Mouse (Mus musculus): ENCODE data around the gene Tnrc6c.

DNA sequence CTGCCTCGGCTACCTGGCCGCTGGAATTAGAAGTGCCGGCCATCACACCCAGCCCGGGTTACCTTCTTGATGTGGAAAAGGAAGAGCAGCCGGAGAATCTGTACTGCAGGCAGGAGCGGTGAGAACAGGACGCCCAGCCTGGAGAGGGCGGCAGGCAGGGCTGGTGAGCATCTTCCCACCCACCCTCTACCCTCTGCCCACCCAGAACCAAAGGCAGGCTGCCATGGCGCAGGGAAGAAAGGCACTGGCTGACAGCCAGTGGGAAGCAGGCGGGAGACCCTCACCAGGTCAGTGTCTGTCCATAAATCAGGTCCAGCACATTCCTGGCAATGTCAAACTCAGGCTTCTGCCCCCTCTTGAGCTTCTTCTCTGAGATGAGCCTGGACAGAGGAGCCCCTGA is 116.3 kb downstream of the Tnrc6c start:
- no peak for TF ChIP-seq CTCF (IDR thresholded peaks at IDR 0.05; ENCODE audit: control insufficient read depth, insufficient read depth, low read length)
- TF ChIP-seq POLR2A (IDR thresholded peaks at IDR 0.05; ENCODE audit: borderline replicate concordance, control insufficient read depth, low read depth, low read length), result no peak
